Mouse (Mus musculus) monocyte, adult 2 months (primary cell): ENCODE results near the gene Strc.
A peak's percentile ranks its signal among the peaks of the same experiment; 100 is the strongest.
"Not testable (repeated sequence)": the region's sequence is repeated elsewhere in the genome, so short reads cannot be mapped to it uniquely, and the experiment has no call there.

Source experiments
- DNase-seq, 2 experiments: peaks; one replicate each; pipeline ENCODE4 v3.0.0; 2022; ENCODE audit warnings: low spot score in 2 of 2, low read depth in 1 of 2

Strc gene

DNA sequence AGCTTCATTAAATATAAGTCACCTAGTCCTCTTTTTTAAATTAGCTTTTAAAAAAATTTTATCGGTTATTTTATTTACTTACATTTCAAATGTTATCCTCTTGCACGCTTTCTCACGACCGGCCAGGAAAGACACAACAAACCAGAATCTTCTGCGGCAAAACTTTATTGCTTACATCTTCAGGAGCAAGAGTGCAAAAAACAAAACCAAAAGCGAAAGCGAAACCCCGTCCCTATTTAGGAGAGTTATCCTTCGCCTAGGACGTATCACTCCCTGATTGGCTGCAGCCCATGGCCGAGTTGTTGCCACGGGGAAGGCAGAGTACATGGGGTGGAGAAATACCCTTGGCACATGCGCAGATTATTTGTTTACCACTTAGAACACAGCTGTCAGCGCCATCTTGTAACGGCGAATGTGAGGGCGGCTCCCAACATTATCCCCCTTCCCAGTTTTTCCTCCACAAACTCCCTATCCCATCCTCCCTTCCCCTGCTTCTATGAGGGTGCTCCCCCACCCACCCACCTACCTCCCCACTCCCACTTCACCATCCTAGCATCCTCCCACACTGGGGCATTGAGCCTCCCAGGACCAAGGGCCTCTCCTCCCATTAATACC lies at the start of gene Strc:
Gene Strc, minus strand, starts transcription at position 208 of the 615 bp plus-strand sequence.
- DNase-seq: not testable (repeated sequence)

DNA sequence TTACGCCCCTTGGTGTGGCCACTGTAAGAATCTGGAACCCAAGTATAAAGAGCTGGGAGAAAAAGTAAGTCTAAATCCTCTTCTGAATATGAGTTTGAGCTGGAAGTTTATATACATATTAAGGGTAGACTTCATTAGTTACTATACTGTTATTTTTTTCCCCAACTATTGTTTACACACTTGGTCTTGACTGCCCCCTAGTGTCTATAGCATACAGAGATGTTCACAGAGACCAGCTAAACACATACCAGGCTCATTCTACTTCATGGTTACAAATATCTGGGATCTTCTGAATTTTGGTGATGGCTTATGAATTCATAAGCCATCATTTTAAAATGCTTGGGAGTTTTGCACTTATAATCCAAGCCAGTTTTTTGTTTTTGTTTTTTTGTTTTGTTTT lies 47.9 kb upstream of the Strc start:
- DNase-seq: no peak

DNA sequence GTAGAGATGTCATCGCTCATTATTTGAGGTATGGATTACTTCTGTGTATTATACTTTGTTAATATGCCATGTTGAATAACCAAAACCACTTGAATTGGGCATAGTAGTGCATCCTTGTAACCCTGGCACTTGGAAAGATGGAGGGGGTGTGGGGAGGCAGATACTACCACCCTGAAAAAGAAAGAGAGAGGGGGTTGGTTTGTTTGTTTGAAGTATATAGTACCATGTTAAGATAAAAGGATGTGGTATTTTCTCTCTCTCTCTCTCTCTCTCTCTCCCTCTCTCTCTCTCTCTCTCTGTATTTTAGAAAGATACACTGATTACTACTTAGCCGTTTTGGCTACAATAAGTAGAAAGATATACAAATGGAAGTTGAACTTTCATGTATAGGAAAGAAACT lies 38.9 kb upstream of the Strc start:
- no peak for DNase-seq

DNA sequence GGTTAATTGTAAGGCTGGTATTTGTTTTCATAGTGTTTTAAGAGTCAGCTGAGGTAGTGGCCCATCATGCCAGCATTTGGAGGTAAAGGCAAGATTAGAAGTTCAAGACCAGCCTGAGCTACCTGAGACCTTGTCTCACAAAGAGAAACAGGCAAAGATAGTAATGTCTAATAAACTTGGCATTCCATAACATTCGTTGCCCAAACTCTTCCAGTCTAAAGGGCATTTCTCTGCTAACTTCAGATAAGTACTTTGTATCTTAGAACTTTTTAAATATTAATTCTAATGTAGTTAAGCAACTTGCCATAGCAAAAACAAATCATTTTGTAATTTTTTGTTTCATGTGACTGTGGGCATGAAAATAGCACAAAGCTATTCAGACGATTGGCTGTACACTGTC lies 36.2 kb upstream of the Strc start:
- no peak for DNase-seq

DNA sequence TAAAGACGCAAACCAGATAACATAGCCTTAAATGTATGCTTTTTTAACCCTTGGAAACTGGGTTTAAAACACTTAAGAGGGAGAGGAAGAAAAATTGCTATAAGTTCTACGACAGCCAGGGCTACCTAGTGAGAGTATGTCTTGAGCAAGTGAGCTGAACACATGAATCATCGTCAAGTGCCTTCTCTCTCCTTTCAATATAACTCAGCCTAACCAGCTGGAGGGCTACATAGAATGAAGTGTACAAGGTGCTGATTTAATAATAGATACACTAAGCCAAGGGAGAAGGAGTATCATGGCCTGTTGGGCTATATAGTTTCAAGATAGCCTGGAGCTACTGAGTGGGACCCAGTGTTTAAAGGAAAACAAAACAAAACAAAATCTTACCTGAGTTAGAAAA lies 31.5 kb upstream of the Strc start:
- no peak for DNase-seq

DNA sequence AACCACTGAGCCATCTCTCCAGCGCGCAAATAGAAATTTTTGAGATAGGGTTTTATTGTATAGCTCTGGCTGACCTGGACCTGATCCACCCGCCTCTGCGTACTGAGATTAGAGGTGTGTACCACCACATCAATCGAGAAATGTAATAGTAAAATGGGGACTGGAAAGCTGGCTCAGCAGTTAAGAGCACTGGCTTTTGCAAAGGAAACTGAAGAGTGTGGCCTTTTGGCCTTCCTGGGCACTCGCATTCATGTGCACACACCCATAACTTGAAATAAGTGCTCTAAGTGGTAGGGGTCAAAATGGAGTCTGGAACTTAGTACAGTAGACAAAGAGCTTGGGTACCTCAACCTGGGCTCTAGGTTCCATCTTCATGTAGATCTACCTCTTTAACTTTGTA lies 29.4 kb upstream of the Strc start:
- no peak for DNase-seq

DNA sequence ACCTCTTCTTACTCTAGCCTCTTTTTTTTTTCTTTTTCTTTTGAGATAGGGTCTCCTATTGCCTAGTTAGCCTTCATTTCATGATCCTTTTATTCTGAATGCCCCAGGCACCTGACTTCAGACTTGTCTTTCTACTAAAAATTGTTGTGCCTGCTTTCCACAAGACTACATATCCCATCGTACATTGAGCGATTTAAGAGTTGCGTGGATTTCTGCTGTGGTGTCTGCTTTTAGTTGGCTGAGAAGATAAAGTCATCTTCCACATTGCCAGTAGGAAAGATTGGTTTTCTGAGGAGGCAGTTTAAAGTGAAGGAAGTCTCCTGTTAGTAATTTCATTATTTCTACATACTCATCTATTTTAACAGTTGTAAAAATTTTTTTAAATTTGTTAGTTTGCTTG lies 28.6 kb upstream of the Strc start:
- no peak for DNase-seq

DNA sequence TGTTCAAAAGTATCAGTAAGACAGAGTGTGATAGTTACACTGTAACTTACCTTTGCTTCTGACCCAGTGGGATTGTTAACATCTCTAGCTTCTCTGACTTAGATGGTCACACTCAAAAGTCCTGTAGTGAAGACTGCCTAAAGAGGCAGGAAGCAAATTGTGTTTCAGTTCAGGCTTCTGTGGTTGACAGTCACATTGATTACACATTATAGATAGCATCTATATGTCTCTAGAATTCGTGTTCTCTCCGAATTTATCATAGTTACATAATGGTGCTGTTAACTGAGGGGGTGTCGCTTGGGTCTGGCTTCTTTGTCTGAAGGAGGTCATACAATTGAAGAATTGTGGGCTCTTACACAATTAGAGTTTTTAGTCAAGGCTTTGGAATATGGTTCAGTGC lies 28.1 kb upstream of the Strc start:
- no peak for DNase-seq

DNA sequence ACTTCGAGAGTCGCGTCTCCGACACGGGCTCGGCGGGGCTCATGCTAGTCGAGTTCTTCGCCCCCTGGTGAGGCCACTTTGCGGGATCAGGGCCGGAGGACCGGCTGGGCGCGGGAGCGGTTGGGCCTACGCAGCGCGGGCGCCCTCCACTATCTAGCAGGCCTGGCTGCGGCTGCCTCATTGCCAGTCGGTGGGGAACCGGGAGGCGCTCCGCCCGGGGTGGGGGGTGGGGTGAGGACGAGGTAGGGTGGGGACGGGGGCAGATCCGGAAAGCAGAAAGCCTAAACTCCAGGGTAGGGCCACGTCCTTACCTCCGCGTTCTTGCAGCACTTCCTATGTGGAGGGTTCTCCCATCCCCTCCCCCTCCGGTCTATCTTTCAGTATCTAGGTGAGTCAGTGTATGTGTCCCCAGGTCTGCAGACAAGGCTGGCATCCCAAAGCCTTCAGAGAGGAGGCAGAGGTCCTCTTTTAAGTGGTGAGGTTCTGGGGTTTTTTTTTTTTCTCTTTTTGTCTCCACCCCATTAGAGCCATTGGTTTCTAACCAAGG lies 27.2 kb upstream of the Strc start:
- DNase-seq: no peak

DNA sequence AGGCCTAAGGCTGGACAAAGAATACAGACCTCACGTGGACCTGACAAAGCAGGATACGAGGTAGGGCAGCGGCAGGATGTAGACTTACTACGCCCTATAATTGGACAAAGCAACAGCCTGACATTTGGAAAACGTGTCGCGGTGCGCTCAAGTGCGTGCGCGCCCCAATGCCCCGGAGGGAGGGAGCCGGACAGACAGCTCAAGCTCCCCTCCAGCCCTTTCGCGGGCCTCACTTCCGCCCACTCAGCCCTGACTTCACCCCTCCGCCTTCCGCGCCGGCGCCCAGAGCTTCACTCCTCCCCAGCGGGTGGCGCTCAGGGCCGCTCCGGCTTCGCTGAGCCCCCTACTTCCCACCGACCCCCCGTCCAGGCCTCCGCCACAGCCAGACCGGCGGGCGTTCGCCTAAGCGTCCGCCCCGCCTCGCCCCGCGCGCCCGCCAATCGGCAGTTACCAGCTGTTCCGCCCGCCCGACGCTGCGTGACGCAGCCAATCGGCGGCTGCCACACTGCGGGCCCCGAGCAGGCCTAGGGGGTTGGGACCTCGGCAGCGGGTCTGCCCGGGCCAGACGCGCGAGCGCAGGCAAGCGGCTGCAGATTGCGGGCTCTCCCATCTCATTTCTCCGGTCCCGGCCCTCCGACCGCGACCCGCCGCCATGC lies 26.5 kb upstream of the Strc start, which contains the start of the genes Pdia3 and Catsper2:
Gene Pdia3, plus strand, starts transcription at position 389 of the 656 bp plus-strand sequence.
Gene Catsper2, minus strand, starts transcription at position 406 of the 656 bp plus-strand sequence.
- DNase-seq: peak; percentile 83 to 89

DNA sequence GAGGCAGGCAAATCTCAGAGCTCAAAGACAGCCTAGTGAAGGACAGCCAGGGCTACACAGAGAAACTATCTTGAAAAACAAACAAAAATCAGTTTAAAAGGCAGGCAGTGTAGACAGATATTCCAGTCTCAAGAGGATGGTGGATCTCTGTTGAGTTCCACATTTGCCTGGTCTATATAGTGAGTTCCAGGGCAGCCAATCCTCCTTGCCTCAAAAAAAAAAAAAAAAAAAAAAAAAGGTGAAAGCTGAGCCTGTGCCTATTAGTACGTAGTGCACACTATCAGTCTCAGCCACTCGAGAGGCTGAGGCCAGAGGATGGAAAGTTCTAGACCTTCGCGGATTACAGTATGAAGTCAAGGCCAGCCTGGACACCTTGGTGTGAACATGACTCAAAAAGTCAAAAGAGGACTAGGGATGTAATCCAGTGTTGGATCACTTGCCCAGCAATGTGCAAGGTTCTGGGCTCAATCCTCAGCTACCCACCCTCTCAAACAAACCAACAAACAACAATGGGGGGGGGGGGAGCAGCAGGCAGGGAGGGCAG lies 25.9 kb upstream of the Strc start:
- no peak for DNase-seq

DNA sequence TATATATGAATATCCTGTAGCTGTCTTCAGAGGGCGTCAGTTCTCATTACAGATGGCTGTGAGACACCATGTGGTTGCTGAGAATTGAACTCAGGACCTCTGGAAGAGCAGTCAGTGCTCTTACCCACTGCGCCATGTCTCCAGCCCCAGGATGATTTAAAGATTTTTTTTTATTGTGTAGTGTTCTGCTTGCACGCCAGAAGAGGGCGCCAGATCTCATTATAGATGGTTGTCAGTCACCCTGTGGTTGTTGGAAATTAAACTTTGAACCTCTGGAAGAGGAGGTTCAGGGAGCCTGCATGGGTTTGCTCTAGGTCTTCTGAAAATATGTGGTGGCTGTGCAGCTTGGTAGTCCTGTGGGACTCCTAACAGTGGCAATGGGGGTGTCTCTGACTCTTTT lies 21.2 kb upstream of the Strc start:
- DNase-seq: peak; percentile 5 to 37

DNA sequence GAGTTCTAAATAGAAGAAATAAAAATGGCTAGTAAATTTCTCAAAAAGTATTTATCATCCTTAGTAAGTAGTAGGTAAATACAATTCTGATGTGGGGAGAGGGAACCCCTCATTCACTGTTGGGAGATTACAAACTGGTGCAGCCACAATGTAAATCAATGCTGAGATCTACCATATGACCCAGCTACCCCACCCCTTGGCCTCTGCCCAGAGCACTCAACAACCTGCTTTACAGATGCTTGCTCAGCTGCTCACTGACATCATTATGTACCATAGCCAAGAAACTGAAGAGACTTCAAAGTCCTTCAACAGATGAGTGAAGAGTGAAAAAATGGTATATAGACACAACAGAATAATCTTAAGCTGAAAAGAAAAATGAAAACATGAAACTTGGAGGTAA lies 16.3 kb upstream of the Strc start:
- DNase-seq: no peak

DNA sequence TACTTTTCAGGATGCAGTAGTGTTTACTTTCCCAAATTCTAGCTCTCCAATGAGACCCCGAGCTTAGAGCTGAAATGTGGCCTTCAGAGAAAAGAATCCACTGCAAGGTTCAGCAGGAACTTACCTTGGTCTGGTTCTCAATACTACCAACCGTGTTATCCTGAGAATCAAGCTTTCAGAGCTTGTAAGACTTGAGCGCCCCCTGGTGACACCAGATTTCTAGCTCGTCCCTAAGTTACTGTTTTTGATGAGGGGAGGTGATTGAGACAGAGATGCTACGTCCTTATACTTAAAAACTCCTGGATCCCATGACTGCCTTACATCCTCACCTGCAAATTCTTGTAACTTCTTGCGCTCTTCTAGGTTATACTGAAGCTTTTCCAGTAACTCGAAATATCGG lies 9.7 kb upstream of the Strc start:
- peak in 1 of 2 experiments; percentile 32 for DNase-seq

DNA sequence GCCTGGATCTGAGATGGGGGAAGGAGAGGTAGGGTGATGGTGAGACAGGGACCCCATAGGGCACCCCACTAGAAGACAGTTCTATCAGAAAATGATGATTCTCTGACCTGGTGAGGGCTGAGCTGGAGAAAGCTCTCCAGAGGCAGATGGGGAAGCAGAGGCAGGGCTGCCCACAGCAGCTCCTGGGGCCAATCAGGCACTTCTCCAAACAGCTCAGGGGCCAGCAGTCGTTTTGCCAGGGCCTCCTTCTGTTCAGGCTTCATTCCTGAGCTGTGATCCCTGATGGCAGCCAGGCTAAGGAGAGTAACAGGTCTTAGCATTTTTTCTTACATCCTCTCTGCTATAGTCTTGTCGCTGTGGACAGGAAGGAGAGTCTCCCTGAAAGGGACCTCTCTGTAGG lies 12.2 kb downstream of the Strc start:
- no peak for DNase-seq

DNA sequence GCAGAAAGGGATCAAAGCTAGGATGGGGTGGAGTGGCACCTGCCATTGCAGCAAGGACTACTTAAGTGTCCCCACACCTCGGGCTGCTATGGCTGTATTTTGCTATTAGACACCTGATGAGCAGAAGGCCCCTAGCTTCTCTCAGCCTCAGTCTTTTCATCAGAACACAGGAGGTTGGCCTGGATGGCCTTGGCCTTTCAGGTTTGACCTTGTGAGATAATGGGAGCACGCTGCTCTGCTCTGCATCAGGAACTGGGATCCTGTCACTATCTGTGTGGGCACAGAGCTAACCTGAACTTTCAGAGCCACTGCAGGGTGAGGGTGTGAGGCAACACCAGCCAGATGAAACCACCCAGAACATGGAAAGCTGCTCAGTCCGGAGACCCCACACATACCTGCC lies 14.7 kb downstream of the Strc start:
- DNase-seq: no peak

DNA sequence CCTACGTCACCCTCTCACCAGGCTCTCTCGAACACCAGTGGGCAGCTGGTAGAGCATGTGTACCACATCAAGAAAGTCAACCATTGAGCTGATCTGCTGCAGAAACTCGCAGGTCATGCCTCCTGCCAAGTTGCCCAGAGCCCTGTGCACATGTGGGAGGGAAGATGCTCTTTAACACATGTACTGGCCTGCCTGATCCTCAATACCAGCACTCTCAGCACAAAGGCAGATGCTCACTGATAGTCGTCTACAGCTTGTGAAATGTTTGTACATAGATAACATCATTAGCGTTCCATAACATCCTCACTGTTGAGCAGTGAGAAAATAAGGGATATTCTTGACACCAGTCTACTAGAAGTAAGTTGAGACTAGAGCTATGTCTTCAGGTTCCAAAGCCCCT lies 16.0 kb downstream of the Strc start:
- DNase-seq: no peak

DNA sequence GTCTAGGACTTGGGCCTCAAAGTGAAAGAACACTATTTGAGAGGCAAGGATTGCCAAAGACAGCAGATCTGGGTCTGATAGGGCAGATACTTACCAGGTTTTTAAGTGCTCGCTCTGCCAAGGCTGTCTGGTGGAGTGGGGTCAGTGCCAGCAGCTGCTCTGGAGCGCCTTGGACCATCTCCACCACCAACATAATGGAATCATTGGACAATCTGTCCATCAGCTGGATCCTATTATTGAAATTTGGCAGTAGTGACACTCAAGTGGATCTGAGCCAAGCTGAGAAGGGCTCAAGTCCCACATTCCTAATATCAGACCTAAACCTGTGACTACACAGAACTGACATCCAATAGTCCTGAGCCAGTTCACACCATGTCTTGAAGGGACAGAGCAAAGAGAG lies 18.1 kb downstream of the Strc start:
- DNase-seq: no peak

DNA sequence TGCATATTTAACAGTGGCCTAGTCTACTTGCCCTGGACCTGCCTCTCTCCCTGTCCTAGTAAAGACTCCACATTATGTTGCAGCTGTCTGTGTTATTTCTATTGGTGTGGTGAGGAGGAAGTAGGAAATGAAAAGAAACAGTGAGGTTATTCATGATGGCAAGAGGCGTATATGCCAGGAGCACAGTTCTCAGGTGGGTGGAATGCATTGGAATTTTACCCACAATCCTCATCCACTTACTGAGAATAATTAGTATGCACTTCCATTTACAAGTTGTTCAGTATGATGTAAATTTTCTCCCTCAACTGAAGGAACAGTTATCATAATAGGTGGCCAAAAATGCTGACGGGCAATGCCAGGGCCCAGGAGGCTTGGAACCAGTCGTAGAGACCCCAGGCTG lies 23.3 kb downstream of the Strc start:
- no peak for DNase-seq

DNA sequence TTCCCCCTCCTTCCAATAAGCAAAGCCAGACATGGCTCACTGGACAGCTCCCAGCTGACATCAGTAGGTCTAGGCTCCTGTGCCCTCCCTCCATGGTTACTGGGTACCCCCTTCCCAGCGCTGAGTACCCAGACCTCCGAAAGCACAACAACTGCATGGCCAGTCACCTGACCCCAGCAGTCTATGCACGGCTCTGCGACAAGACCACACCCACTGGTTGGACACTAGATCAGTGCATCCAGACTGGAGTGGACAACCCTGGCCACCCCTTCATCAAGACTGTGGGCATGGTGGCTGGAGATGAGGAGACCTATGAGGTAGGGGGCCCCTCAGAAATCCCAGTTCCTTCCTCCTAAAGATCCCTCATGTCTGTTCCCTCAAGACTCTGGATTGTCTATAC lies 27.5 kb downstream of the Strc start:
- no peak for DNase-seq

DNA sequence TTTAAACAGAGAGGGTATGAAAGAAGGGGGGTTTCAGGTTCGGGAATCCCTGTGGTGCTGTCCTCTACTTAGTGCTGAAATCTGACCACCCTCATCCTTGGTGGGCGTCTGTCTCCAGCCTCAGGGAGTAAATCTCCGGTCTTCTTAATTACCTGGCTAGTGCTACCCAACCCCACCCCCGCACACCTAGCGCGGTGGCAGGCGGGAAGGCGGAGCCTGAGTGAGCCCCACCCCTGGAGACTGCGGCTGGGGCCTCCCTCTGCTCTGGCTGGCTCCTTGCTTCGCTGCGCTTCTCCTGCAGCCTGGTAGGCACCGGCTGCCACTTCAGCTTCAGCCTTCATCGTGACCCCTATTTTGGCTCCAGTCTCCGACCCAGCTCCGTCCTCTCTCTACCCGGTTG lies 28.6 kb downstream of the Strc start:
- DNase-seq: no peak

DNA sequence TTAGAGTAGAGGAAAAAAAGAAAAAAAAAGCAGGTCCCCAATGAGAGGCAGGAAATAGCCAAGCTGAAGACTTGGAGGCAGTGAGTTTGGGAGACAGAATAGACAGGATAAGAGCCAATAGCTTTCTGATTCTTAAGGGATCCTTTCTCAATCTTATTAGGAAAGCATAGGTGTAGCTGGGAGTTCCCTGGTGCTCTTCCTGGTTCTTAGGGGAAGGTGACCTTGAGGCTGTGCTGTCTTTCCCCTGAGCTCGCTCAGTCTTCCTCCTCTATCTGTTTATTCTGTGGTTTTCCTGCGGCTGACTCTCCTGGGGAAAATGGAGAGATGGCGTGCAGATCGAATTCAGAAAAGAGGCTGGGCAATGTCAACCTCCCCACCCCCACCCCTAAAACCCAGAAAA lies 29.0 kb downstream of the Strc start:
- no peak for DNase-seq

DNA sequence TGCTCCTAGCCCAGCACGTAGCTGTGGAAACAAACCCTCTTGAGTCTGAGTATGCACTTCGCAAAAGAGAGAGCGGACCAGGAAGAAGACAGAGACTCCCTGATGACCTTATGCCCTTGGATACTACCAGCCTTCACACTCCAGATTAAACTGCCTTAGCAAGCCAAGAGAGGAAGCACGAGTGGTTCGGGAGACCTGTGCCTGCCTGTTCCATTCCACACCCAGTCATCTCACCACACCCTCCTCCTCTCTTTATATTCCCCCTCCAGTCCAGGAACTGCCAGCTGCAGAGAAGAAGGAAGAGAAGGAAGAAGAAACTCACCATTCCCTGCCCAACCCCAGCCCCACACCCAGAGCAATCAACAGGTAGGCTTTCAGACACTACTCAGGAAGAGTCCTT lies 29.5 kb downstream of the Strc start, which contains the start of gene Ckmt1:
Gene Ckmt1, plus strand, starts transcription at position 221 of the 400 bp plus-strand sequence.
- DNase-seq: no peak
